ENCODE assay signal across 1 mouse cellular context in the genomic region with DNA sequence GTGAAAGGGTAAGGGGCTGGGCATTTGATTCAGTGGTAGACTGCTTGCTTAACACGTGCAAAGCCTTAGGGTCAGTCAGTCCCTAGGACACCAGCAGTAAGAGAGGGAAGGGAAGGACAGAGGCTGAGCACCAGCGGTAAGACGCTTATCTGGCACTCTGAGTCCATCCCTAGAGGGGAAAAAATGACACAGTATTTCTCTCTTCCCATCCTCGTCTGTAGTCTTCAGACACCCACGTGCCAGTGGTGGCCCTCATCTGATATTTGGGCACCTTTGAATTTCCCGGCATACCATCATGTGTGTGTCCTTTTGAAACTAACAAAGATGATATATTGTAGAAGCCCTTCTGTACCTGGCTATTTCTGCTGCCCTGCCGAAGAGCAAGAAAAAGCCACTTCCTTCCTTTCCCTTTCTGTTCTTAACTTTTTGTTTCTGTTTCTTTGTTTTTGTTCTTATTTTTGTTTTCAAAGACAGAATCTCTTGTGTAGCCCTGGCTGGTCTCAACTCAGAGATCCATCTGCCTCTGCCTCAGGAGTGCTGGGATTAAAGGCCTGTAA.
TF ChIP-seq lines count a peak whose summit lies in the region.

No protein-coding gene starts in this region.

TF ChIP-seq in CH12.LX, 34 proteins besides CTCF, POLR2A, EP300 and RAD21 (continued from another document):
- TF ChIP-seq HCFC1 (IDR thresholded peaks at IDR 0.05; ENCODE audit: low read depth, low read length), result no peak
- peak; percentile 45; the same call in 1 of the 2 replicates for TF ChIP-seq IRF4 (IDR thresholded peaks at IDR 0.05; ENCODE audit: low read depth, low read length)
- no peak for TF ChIP-seq SMC3 (IDR thresholded peaks at IDR 0.05; ENCODE audit: low read depth, low read length)
- peak; percentile 83 for TF ChIP-seq JUND (conservative IDR thresholded peaks at IDR 0.05; ENCODE audit: low read depth, low read length)
- TF ChIP-seq TBP (conservative IDR thresholded peaks at IDR 0.05; ENCODE audit: low read depth, low read length), result 0 out of 2 replicates have a peak, but pooled peaks have one; percentile 14
- TF ChIP-seq MAFK (IDR thresholded peaks at IDR 0.05; ENCODE audit: insufficient replicate concordance, low read length), result no peak
- TF ChIP-seq USF1 (IDR thresholded peaks at IDR 0.05; ENCODE audit: low read depth, low read length), result no peak
- TF ChIP-seq JUN (IDR thresholded peaks at IDR 0.05; ENCODE audit: insufficient read depth, low read depth, low read length), result peak; percentile 79
- no peak for TF ChIP-seq CHD2 (IDR thresholded peaks at IDR 0.05; ENCODE audit: low read length)
- no peak for TF ChIP-seq ELF1 (IDR thresholded peaks at IDR 0.05; ENCODE audit: low read depth, low read length)
- TF ChIP-seq MEF2A (IDR thresholded peaks at IDR 0.05; ENCODE audit: borderline replicate concordance, low read depth, low read length), result no peak
- no peak for TF ChIP-seq ZC3H11A (IDR thresholded peaks at IDR 0.05; ENCODE audit: low read depth, low read length)
- no peak for TF ChIP-seq GABPA (IDR thresholded peaks at IDR 0.05; ENCODE audit: insufficient replicate concordance, low read depth, low read length)
